Mouse (Mus musculus): ENCODE results near the gene Traf3ip3.

DNA sequence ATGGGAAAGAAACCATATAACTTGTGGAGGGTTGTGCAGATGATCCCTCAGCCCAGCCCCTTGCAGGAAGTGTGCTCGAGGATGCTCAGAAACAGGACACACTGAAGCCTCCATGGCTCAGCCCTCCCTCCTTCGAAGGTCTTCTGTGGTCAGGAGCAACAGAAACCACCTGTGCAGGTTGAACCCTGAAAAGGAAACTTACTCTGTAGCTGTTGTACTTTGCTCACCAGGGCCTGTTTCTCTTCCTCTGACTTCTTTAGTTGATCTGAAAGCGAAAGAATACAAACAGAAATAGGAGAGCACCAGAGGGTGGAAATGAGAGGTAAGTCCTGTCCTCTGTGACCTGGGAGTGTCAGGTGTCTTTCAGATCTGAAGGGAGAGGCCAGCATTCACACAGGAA lies 20.4 kb downstream of the Traf3ip3 start:
- TF ChIP-seq CTCF (IDR thresholded peaks at IDR 0.05; ENCODE audit: borderline replicate concordance, extremely low read depth, insufficient read depth, insufficient read length) (no peak), POLR2A (IDR thresholded peaks at IDR 0.05; ENCODE audit: borderline replicate concordance, extremely low read depth, insufficient read depth, insufficient read length, poor library complexity, severe bottlenecking) (no peak)

Measured in brain, embryonic 14.5 days (tissue).